Mouse (Mus musculus) kidney, adult 8-10 months (tissue): Measurements from ENCODE around the gene Gm21885.

ENCODE experiments used
- DNase-seq, 2 experiments: peaks; one replicate each; pipeline ENCODE4 v3.0.0; 2022

Gene Gm21885

GRCm38 (mm10) chr11:94320969-94321930, 39.6 kb downstream of the Gm21885 start:
- peak in 1 of 2 experiments; percentile 37 for DNase-seq

DNA sequence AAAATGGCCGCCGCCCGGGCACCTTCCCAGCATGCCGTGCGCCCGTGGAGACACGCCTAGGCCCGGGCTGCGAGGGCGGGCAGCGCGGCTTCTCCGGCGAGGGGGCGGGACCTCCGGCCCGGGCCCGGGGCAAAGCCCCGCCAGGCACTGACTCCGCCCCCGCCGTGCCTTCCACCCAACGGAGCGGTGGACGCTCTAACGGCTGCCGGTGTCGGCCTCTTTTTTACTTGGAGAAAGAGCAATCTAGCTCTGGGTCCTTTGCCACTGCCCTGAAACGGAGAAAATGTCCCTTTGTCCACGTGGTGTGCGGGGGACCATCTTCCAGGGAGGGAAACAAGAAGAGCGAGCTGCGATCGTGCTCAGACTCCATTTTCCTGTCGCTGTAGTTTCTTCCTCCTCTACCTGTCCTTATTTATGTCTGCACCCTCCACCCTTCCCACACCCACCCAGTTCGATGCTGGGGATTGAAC, 40.3 kb downstream of the Gm21885 start, which contains the start of gene Luc7l3:
Gene Luc7l3, minus strand, starts transcription at position 58 of the 470 bp plus-strand sequence.
- DNase-seq: peak; percentile 92 to 94

DNA sequence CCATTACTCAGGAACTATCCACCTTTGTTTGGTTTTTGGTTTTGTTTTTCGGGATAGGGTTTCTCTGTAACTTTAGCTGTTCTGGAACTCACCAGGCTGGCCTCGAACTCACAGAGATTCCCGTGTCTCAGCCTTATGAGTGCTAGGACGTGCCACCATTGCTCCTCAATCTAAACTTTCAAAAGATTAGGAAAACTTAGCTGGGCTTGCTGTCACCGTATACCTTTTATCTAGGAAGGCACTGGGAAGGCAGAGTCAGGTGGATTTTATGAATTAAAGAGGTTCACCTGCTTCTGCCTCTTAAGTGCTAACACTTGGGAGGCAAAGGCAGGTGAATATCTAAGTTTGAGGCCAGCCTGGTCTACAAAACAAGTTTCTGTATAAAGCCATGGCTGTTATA, 41.0 kb downstream of the Gm21885 start:
- DNase-seq: no peak

DNA sequence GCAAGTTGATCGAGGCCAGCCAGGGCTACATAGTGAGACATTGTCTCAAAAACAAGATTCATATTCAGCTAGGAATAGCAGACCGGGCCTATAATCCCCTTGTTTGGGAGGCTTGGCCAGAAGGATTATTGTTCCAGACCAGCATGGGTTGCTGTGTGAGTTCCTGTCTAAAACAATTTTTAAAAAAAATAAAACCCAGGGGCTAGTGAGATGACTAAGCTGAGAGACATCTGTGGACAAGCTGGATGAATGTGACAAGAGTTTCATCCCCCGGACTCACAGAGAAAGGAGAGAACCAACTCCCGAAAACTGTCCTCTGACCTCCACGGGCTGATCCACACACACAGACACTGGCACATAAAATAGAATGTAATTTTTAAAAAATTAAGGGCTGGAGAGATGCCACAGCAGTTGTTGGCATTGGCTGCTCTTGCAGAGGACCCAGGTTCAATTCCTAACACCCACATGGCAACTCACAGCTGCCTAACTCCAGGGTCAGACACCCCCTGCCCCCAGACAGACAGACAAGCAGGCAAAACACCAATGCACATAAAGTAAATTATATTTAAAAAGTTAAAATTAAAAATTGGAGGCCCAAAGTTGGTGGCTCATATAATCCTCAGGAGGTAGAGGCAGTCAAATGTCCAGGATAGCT, 41.7 kb downstream of the Gm21885 start:
- DNase-seq: no peak

- DNase-seq: no peak
These were observed 42.9 kb downstream of the Gm21885 start for GRCm38 (mm10) chr11:94324618-94325017.

DNA sequence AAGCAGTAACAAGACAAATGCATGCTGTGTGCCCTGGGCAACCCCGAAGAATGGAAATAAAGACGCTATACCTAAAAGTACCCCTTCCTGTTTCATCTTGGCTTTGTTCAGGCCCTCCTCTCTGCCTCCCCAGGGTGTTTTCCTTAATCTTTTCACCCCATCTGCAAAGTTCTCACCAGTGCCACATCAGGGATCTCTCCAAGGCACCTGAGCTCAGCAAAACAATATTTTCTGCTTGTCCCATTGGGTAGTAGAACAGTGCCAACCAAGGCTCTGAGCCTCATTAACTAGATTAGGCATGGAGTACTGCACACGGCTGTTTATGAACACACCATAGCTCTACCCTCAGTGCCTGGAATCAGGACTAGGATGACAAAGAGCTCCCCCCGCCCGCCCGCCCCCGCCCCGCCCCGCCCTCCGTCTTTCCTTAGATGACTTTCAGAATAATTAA, 45.3 kb downstream of the Gm21885 start:
- DNase-seq: peak; percentile 33 to 49

- DNase-seq: peak; percentile 95
These were observed 46.3 kb downstream of the Gm21885 start, which contains the start of gene Ankrd40 for GRCm38 (mm10) chr11:94327693-94328643. Gene Ankrd40 (plus strand): TSS chr11:94328001.

GRCm38 (mm10) chr11:94328644-94329025, 47.0 kb downstream of the Gm21885 start:
- DNase-seq: no peak

GRCm38 (mm10) chr11:94329270-94329891, 47.7 kb downstream of the Gm21885 start:
- peak; percentile 58 for DNase-seq

GRCm38 (mm10) chr11:94330211-94330610, 48.5 kb downstream of the Gm21885 start:
- no peak for DNase-seq

DNA sequence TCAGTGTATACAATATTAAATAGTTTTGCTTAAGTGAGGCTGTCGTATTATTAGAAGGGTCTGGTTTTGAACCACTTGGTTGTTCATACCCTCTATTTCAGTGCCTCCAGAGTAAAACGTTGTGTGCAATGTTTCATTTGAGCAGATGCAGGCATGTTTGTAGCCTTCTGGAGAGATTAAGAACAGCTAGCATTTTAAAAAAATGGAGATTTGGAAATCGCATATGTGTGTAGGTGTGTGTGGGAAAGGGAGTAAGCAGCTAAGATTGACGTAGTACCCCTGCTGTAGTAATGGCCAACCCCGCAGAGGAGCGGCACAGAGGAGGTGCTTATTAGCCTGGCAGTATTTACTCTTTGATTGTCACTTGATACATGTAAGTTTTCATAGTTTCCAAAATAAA, 51.1 kb downstream of the Gm21885 start:
- DNase-seq: no peak

DNA sequence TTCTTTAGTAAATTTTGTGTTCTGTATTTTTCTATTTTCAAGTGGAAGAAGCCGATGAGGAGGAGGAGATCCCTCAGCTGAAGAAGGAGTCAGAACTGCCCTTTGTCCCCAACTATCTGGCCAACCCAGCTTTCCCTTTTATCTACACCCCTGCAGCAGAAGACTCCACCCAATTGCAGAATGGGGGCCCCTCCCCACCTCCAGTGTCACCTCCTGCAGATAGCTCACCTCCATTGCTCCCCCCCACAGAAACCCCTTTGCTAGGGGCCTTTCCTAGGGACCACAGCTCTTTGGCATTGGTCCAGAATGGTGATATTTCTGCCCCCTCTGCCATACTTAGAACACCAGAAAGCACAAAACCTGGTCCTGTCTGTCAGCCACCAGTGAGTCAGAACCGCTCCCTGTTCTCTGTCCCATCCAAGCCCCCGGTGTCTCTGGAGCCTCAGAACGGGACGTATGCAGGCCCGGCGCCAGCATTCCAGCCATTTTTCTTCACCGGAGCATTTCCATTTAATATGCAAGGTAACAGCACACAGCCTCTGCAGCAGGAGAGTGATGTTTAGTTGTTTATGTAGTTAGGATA, 52.8 kb downstream of the Gm21885 start:
- DNase-seq: no peak
